Mouse (Mus musculus) lung, adult 2 months (tissue): ENCODE measurements around the gene Ccl6.

Experiments used
- CTCF ChIP-seq: fragments of 200-500 bp; IDR thresholded peaks from 2 replicates; pipeline ENCODE4 v1.5.1; 2011; ENCODE audit warnings: mild to moderate bottlenecking, low read length, control low read depth; ENCODE audit not compliant: insufficient read depth
- POLR2A ChIP-seq: fragments of 200-500 bp; IDR thresholded peaks from 2 replicates; pipeline ENCODE4 v1.6.1; 2011; ENCODE audit warnings: low read depth, mild to moderate bottlenecking, control low read depth, low read length, borderline replicate concordance; ENCODE audit errors: extremely low read depth

DNA sequence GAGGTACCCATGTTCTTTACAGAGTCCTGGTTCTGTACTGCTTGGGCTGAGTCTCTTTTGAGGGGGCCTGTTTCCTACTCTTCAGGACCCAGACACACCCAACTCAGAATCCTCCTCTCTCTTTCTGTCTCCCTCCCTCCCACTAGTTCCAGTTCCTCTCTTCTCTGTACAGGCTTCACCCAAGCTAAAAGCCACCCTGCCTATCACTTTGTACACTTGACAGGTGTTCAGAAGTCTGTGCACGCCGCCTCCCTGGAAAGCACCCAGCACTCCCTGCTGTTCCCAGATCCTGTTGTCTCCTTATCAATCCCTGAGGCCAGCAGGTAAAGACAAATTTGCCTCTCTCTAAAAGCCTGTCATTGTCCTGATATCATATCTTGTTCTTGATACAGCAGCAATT lies 18.0 kb upstream of the Ccl6 start:
- TF ChIP-seq CTCF (no peak), POLR2A (no peak)
